Mouse (Mus musculus) activated CD4-positive, CD25-positive, alpha-beta regulatory T cell, adult 9 weeks (primary cell): ENCODE measurements around the gene Areg. TPM values are rescaled to one million over a fixed set of nuclear protein-coding genes. Genes with fewer than 3 reads are reported as not detected.

ENCODE experiments used
- polyA plus RNA-seq: library from polyadenylated mRNA; unstranded; fragments of 100-300 nt; shearing (Covaris generic); gene quantifications from one replicate; pipeline ENCODE4 v1.2.1, GENCODE M21; 2017

Areg gene
- polyA plus RNA-seq: 1.8 TPM

GRCm38 (mm10) chr5:91139446-91139873, at the start of gene Areg:
TSS of gene Areg (plus strand) at chr5:91139599.

Other genes starting within 250 kb of the Areg start
- gene Cxcl1, start 248.4 kb upstream of the Areg start, polyA plus RNA-seq: not detected
- 2.1 TPM for gene Cxcl2, start 235.7 kb upstream of the Areg start, polyA plus RNA-seq
- 0.64 TPM for gene Mthfd2l, start 208.5 kb upstream of the Areg start, polyA plus RNA-seq
- gene Epgn, start 112.1 kb upstream of the Areg start, polyA plus RNA-seq: not detected
- not detected for gene Ereg, start 65.0 kb upstream of the Areg start, polyA plus RNA-seq